Mouse (Mus musculus): ENCODE measurements around the gene Nr6a1.

GRCm38 (mm10) chr2:38824791-38825768 lies 102.4 kb downstream of the Nr6a1 start:
- TF ChIP-seq USF1 (IDR thresholded peaks at IDR 0.05; ENCODE audit: low read depth, low read length) (no peak), ZC3H11A (IDR thresholded peaks at IDR 0.05; ENCODE audit: low read depth, low read length) (no peak), CTCF (conservative IDR thresholded peaks at IDR 0.05 in 1 of 2, IDR thresholded peaks at IDR 0.05 in 1 of 2; ENCODE audit: low read depth in 2 of 2, low read length in 2 of 2) (no peak), MEF2A (IDR thresholded peaks at IDR 0.05; ENCODE audit: borderline replicate concordance, low read depth, low read length) (no peak), MXI1 (IDR thresholded peaks at IDR 0.05; ENCODE audit: low read depth, low read length) (no peak), MAFK (IDR thresholded peaks at IDR 0.05; ENCODE audit: insufficient replicate concordance, low read length) (no peak), POLR2A (IDR thresholded peaks at IDR 0.05; ENCODE audit: low read depth, low read length) (no peak)
